Mouse (Mus musculus): ENCODE measurements around the gene D630039A03Rik.

- TF ChIP-seq CTCF (IDR thresholded peaks at IDR 0.05; ENCODE audit: borderline replicate concordance, insufficient read depth, low read depth, low read length) (no peak), POLR2A (IDR thresholded peaks at IDR 0.05; ENCODE audit: borderline replicate concordance, insufficient read depth, low read length) (no peak)
Measured at GRCm38 (mm10) chr4:57886066-57886887, 29.8 kb downstream of the D630039A03Rik start.
